Mouse (Mus musculus): ENCODE results near the gene Gpx4. TPM values are rescaled to one million over a fixed set of nuclear protein-coding genes. Genes with fewer than 3 reads are reported as not detected.

Gpx4 gene
- polyA plus RNA-seq (2012; rRNA removed), result 517 and 598 TPM in 2 replicates

DNA sequence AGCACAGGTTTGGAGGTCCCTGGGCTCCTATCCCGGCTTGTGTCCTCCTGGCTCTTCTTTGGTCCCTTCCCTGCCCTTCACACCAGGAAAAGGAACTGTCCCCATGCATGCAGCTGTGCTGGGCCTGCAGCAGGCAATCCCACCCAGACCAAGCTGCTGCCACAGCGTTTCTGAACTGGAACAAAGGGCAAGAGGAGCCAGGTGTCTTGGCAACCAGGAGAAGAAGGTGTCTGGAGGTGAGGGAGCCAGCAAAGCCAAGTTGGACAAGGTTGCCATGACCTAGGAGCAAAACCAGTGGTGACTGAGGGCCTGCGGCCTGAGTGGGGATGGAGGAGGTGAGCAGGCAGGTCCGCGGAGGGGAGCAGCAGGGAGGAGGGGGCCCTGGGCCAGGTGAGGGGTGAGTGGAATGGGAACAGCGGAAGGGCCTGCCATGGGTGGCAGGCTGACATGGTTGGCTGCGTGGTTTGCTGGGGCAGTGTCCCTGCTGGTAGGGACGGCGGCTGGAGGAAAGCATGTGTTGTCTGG is at the start of gene Gpx4:
Gpx4 (plus strand) TSS at position 126 of the 525 bp plus-strand sequence.
- Histone ChIP-seq H3K27ac (ENCODE audit: control insufficient read depth, insufficient read depth, low read length) (no peak within 1 kb of the TSS), H3K4me1 (replicated peaks; ENCODE audit: control insufficient read depth, insufficient read depth, low read length) (peaks cover 12% of the 10 kb centered on the region), H3K4me3 (ENCODE audit: control insufficient read depth, insufficient read depth, low read length) (no peak within 1 kb of the TSS), H3K36me3 (ENCODE audit: control insufficient read depth, insufficient read depth, low read length) (no peaks in the 10 kb centered on the region), H3K27me3 (ENCODE audit: control insufficient read depth, insufficient read depth, low read length) (no peaks in the 10 kb centered on the region)
- TF ChIP-seq CTCF (IDR thresholded peaks at IDR 0.05; ENCODE audit: borderline replicate concordance, control insufficient read depth, extremely low read depth, insufficient read depth, low read length, poor library complexity), result no peak
- TF ChIP-seq POLR2A (IDR thresholded peaks at IDR 0.05; ENCODE audit: control insufficient read depth, extremely low read depth, insufficient read depth, low read length, poor library complexity), result no peak
- 87% methylated on average over 9 of the region's 9 CpGs for WGBS
- no peak for DNase-seq

DNA sequence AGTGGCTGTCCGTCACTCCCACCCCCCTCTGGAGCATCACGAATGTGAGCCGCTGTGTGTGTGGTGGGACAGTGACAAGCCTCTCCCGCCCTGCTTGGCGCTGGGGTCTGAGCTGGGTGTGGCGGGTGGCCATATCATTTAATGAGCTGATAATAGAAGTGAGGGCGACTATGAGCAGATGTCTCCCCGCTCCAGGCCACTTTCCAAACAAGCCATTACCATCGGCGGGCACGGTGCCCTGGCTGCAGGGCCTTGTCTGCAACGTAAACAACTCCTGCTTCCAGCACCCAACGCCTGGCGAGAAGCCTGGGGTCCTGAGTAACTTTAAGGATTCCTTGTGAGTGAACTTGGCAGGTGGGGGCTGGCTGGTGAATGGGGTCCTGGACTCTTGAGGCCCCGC is 49.1 kb upstream of the Gpx4 start:
- Histone ChIP-seq H3K4me3 (ENCODE audit: control insufficient read depth, insufficient read depth, low read length) (no peak overlapping the region), H3K27ac (ENCODE audit: control insufficient read depth, insufficient read depth, low read length) (no peak overlapping the region), H3K4me1 (replicated peaks; ENCODE audit: control insufficient read depth, insufficient read depth, low read length) (peaks cover 27% of the 10 kb centered on the region), H3K36me3 (ENCODE audit: control insufficient read depth, insufficient read depth, low read length) (peaks cover 10% of the 10 kb centered on the region), H3K27me3 (ENCODE audit: control insufficient read depth, insufficient read depth, low read length) (no peaks in the 10 kb centered on the region)
- no peak for DNase-seq
- TF ChIP-seq POLR2A (IDR thresholded peaks at IDR 0.05; ENCODE audit: control insufficient read depth, extremely low read depth, insufficient read depth, low read length, poor library complexity) (no peak), CTCF (IDR thresholded peaks at IDR 0.05; ENCODE audit: borderline replicate concordance, control insufficient read depth, extremely low read depth, insufficient read depth, low read length, poor library complexity) (no peak)
- WGBS, result 93% methylated on average over 15 of the region's 15 CpGs

DNA sequence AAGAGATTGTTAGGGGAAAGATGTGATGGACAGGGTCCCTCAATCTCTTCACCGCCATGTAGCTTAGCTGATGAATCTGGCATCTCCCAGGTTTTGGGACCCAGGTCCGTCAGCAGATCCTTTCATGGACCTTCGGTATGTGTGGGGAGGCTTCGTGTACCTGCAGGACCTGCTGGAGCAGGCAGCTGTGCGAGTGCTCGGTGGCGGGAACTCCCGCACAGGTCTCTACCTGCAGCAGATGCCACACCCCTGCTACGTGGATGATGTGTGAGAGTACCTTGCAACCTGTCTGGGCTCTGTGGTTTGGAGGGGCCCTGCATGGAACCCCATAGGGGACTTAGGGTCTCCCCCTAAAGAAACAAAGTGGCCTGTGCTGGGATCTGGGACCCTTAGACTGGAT is 45.0 kb upstream of the Gpx4 start:
- Histone ChIP-seq H3K4me3 (ENCODE audit: control insufficient read depth, insufficient read depth, low read length) (no peak overlapping the region), H3K36me3 (ENCODE audit: control insufficient read depth, insufficient read depth, low read length) (no peaks in the 10 kb centered on the region), H3K4me1 (replicated peaks; ENCODE audit: control insufficient read depth, insufficient read depth, low read length) (peaks cover 8% of the 10 kb centered on the region), H3K27me3 (ENCODE audit: control insufficient read depth, insufficient read depth, low read length) (no peaks in the 10 kb centered on the region), H3K27ac (ENCODE audit: control insufficient read depth, insufficient read depth, low read length) (no peak overlapping the region)
- DNase-seq, result no peak
- 96% methylated on average over 9 of the region's 9 CpGs for WGBS
- TF ChIP-seq POLR2A (IDR thresholded peaks at IDR 0.05; ENCODE audit: control insufficient read depth, extremely low read depth, insufficient read depth, low read length, poor library complexity), result no peak
- no peak for TF ChIP-seq CTCF (IDR thresholded peaks at IDR 0.05; ENCODE audit: borderline replicate concordance, control insufficient read depth, extremely low read depth, insufficient read depth, low read length, poor library complexity)

DNA sequence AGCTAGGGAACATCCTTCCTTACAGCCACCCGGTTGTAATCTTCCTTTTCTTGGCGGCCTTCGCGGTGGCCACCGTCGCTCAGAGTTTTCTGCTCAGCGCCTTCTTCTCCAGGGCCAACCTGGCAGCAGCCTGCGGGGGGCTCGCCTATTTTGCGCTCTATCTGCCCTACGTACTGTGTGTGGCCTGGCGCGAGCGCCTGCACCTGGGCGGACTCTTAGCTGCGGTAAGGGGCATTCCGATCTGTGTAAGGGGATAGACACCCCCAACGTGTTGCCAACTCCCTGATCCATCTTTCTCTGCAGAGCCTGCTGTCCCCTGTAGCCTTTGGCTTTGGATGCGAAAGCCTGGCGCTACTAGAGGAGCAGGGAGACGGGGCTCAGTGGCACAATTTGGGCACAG is 44.1 kb upstream of the Gpx4 start:
- 94% methylated on average over 21 of the region's 21 CpGs for WGBS
- TF ChIP-seq CTCF (IDR thresholded peaks at IDR 0.05; ENCODE audit: borderline replicate concordance, control insufficient read depth, extremely low read depth, insufficient read depth, low read length, poor library complexity), result no peak
- TF ChIP-seq POLR2A (IDR thresholded peaks at IDR 0.05; ENCODE audit: control insufficient read depth, extremely low read depth, insufficient read depth, low read length, poor library complexity), result no peak

DNA sequence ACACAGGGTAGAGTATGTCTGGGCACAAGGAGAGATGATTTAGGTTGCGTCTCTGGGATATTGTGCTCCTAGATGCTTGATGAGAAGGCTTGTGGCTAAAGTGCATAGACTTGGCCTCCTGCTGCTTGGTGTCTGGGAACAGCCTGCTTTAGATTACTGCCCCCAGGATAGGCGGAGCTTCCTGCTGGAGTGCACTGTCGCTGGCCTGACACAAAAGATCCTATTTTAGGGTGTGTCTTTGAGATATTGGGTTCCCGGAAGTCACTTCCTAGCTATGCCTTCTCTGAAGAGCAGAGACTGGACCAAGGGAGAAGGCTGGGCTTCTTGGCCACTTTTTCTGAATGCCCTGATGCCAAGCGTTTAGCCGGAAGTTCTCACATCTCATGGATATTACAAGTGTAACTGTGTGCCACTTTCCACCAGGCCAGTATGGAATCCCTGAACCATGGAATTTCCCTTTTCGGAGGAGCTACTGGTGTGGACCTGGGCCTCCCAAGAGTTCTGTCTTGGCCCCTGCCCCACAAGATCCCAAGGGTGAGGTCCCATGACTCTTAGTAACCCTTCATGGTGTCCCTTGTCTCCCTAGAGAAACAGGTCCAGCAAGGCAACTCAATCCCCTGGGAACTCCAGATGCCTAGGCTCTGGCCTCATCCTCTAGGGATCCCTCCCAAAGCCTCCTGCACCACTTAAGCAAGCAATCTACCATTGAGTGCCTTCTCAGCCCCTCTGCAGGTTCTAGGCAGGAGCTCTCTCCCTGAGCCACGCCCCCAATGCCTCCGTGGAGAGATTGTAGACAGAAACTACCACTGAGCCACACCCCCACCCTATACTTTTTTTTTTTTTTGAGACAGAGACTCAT is 43.4 kb upstream of the Gpx4 start:
- H3K36me3 ChIP-seq (ENCODE audit: control insufficient read depth, insufficient read depth, low read length), result no peaks in the 10 kb centered on the region
- H3K27ac ChIP-seq (ENCODE audit: control insufficient read depth, insufficient read depth, low read length), result no peak overlapping the region
- H3K4me1 ChIP-seq (replicated peaks; ENCODE audit: control insufficient read depth, insufficient read depth, low read length), result no peaks in the 10 kb centered on the region
- DNase-seq, result no peak
- TF ChIP-seq POLR2A (IDR thresholded peaks at IDR 0.05; ENCODE audit: control insufficient read depth, extremely low read depth, insufficient read depth, low read length, poor library complexity), result no peak
- TF ChIP-seq CTCF (IDR thresholded peaks at IDR 0.05; ENCODE audit: borderline replicate concordance, control insufficient read depth, extremely low read depth, insufficient read depth, low read length, poor library complexity), result no peak
- no peaks in the 10 kb centered on the region for H3K27me3 ChIP-seq (ENCODE audit: control insufficient read depth, insufficient read depth, low read length)
- 93% methylated on average over 9 of the region's 9 CpGs for WGBS
- no peak overlapping the region for H3K4me3 ChIP-seq (ENCODE audit: control insufficient read depth, insufficient read depth, low read length)

More for the DNA sequence above, 44.1 kb upstream of the Gpx4 start:
- no peak overlapping the region for H3K27ac ChIP-seq (ENCODE audit: control insufficient read depth, insufficient read depth, low read length)
- no peak overlapping the region for H3K4me3 ChIP-seq (ENCODE audit: control insufficient read depth, insufficient read depth, low read length)
- H3K27me3 ChIP-seq (ENCODE audit: control insufficient read depth, insufficient read depth, low read length), result no peaks in the 10 kb centered on the region
- H3K4me1 ChIP-seq (replicated peaks; ENCODE audit: control insufficient read depth, insufficient read depth, low read length), result no peaks in the 10 kb centered on the region
- H3K36me3 ChIP-seq (ENCODE audit: control insufficient read depth, insufficient read depth, low read length), result no peaks in the 10 kb centered on the region
- DNase-seq, result no peak

DNA sequence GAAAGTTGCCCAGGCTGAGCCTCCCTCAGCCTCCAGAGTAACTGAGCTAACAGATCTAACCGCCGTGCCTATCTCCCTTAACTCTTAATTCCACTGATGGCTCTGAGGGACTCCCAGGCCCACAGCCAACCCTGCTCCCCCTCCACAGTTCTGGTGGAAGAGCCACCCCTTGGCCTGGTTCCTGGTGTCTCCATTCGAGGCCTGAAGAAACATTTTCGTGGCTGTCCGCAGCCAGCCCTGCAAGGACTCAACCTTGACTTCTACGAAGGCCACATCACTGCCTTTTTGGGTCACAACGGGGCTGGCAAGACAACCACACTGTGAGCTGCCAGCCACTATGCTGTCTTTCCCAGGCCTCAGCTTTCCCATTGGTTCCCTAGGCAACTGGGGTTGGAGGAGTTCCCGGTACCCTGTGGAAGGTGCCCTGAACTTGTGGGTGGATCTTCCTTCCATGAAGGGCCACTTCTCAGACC is 42.7 kb upstream of the Gpx4 start:
- DNase-seq, result no peak
- no peak overlapping the region for H3K4me3 ChIP-seq (ENCODE audit: control insufficient read depth, insufficient read depth, low read length)
- no peaks in the 10 kb centered on the region for H3K4me1 ChIP-seq (replicated peaks; ENCODE audit: control insufficient read depth, insufficient read depth, low read length)
- H3K36me3 ChIP-seq (ENCODE audit: control insufficient read depth, insufficient read depth, low read length), result no peaks in the 10 kb centered on the region
- WGBS, result 95% methylated on average over 8 of the region's 8 CpGs
- TF ChIP-seq CTCF (IDR thresholded peaks at IDR 0.05; ENCODE audit: borderline replicate concordance, control insufficient read depth, extremely low read depth, insufficient read depth, low read length, poor library complexity), result no peak
- TF ChIP-seq POLR2A (IDR thresholded peaks at IDR 0.05; ENCODE audit: control insufficient read depth, extremely low read depth, insufficient read depth, low read length, poor library complexity), result no peak
- H3K27ac ChIP-seq (ENCODE audit: control insufficient read depth, insufficient read depth, low read length), result no peak overlapping the region
- H3K27me3 ChIP-seq (ENCODE audit: control insufficient read depth, insufficient read depth, low read length), result no peaks in the 10 kb centered on the region
